Mouse (Mus musculus) CH12.LX (cell line): ENCODE measurements around the gene Aig1.

Experiments
- CHD2 ChIP-seq: IDR thresholded peaks from 2 replicates; pipeline ENCODE4 v1.6.1; 2011; ENCODE audit warnings: low read length, improper control_type of control experiment
- CTCF ChIP-seq, 2 experiments: IDR thresholded peaks in 1 of 2; conservative IDR thresholded peaks in 1 of 2; 2 replicates each; pipeline ENCODE4 v1.5.1; 2011 to 2012; ENCODE audit warnings: low read depth in 2 of 2, low read length in 2 of 2, improper control_type of control experiment in 1 of 2, inconsistent platforms in 1 of 2, mild to moderate bottlenecking in 1 of 2, moderate library complexity in 1 of 2
- EP300 ChIP-seq: IDR thresholded peaks from 2 replicates; pipeline ENCODE4 v1.6.1; 2011; ENCODE audit warnings: low read length, improper control_type of control experiment
- JUND ChIP-seq: conservative IDR thresholded peaks from 2 replicates; pipeline ENCODE4 v1.6.1; 2011; ENCODE audit warnings: low read depth, low read length, improper control_type of control experiment
- MYC ChIP-seq: IDR thresholded peaks from 2 replicates; pipeline ENCODE4 v1.6.1; 2011; ENCODE audit warnings: low read depth, mild to moderate bottlenecking, improper control_type of control experiment, low read length
- NRF1 ChIP-seq: IDR thresholded peaks from 2 replicates; pipeline ENCODE4 v1.6.1; 2014; ENCODE audit warnings: low read depth, mild to moderate bottlenecking, inconsistent platforms, low read length, improper control_type of control experiment, moderate library complexity
- POLR2A ChIP-seq: IDR thresholded peaks from 2 replicates; pipeline ENCODE4 v1.6.1; 2011; ENCODE audit warnings: low read depth, mild to moderate bottlenecking, improper control_type of control experiment, low read length
- POLR2AphosphoS2 ChIP-seq: IDR thresholded peaks from 2 replicates; pipeline ENCODE4 v1.6.1; 2011; ENCODE audit warnings: low read depth, low read length, improper control_type of control experiment
- ZC3H11A ChIP-seq: IDR thresholded peaks from 2 replicates; pipeline ENCODE4 v1.6.1; 2012; ENCODE audit warnings: low read depth, mild to moderate bottlenecking, inconsistent platforms, low read length, improper control_type of control experiment

- TF ChIP-seq CTCF (conservative IDR thresholded peaks at IDR 0.05 in 1 of 2, IDR thresholded peaks at IDR 0.05 in 1 of 2; ENCODE audit: low read depth in 2 of 2, low read length in 2 of 2) (no peak), MYC (no peak), CHD2 (no peak), NRF1 (no peak), POLR2A (no peak), POLR2AphosphoS2 (no peak), EP300 (no peak), JUND (no peak), ZC3H11A (no peak)
Observed at GRCm38 (mm10) chr10:13801296-13801695, 67.5 kb downstream of the Aig1 start.
